Comparison of ENCODE assay signal across 20 mouse cellular contexts in the genomic region with DNA sequence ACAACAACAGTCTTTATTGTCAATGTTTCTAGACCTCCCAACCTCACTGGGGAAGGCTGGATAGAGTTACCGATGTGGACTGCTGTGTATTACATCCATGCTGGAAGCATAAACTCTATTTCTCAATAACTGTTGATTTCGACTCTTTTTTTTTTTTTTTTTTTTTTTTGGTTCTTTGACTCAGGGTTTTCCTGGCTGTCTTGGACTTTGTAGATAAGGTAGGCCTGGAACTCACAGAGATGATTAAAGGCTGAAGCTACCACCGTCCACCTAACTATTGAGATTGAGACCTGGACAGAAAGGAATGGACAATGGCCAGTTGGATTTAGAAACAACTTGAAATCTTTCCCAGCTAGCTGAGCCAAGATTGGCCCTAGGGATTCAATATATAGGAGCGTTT. TPM values are rescaled to one million over a fixed set of nuclear protein-coding genes. Genes with fewer than 3 reads are reported as not detected.
DNase-seq lines count a peak whose midpoint lies in the region; ATAC-seq and TF ChIP-seq lines count a peak whose summit lies in the region.
"Had no signal": no experiment of that assay in that cellular context is flagged by ENCODE, and none has a peak within 500 bp of the region (broad histone marks: within the 10 kb centered on the region; RNA-seq: fewer than 3 reads in every experiment).

No protein-coding gene starts in this region.

- TF ChIP-seq EP300 in MEL (IDR thresholded peaks at IDR 0.05; ENCODE audit: low read depth in 1 of 2, low read length in 2 of 2): peak in 1 of 2 experiments; percentile 25; a peak in 1 of 4 replicates

- ATAC-seq in forebrain, embryonic 11.5 days (replicated peaks; ENCODE audit: low FRiP score): no peak
- no peak for ATAC-seq in lung, embryonic 15.5 days (ENCODE audit: borderline replicate concordance, extremely low read depth, low FRiP score, low TSS enrichment)
- no peak for ATAC-seq in liver, embryonic 15.5 days (ENCODE audit: insufficient read depth)

- 93% methylated on average over 4 of the region's 4 CpGs for WGBS in forebrain, embryonic 10.5 days
- WGBS in forebrain, embryonic 11.5 days: 92% methylated on average over 4 of the region's 4 CpGs
- 87% methylated on average over 4 of the region's 4 CpGs for WGBS in lung, embryonic 15.5 days
- WGBS in liver, embryonic 15.5 days (ENCODE audit: insufficient replicate concordance): 46% methylated on average over 4 of the region's 4 CpGs

- peaks cover 31% of the 10 kb centered on the region for H3K36me3 ChIP-seq in forebrain, embryonic 10.5 days (replicated peaks)
- peaks cover 12% of the 10 kb centered on the region for H3K36me3 ChIP-seq in forebrain, embryonic 11.5 days (ENCODE audit: control insufficient read depth, insufficient read depth, low read length)
- peaks cover 26% of the 10 kb centered on the region for H3K36me3 ChIP-seq in lung, embryonic 15.5 days
- H3K36me3 ChIP-seq in MEL (ENCODE audit: control insufficient read depth in 1 of 2, insufficient read depth in 2 of 2, low read length in 2 of 2): peaks cover 26 to 45% of the 10 kb centered on the region in 2 experiments
- H3K36me3 ChIP-seq in liver, embryonic 15.5 days (replicated peaks): peaks cover 31% of the 10 kb centered on the region

- no peak for TF ChIP-seq POLR2A in MEL (IDR thresholded peaks at IDR 0.05; ENCODE audit: control insufficient read depth in 1 of 2, insufficient read depth in 1 of 2, low read depth in 1 of 2, low read length in 2 of 2, poor library complexity in 1 of 2)

- peak overlapping the region; percentile 99; the same call in 1 of the 2 replicates for H3K4me3 ChIP-seq in forebrain, embryonic 10.5 days
- H3K4me3 ChIP-seq in forebrain, embryonic 11.5 days (ENCODE audit: low read depth, low read length): no peak overlapping the region
- no peak overlapping the region for H3K4me3 ChIP-seq in lung, embryonic 15.5 days
- peak overlapping the region in 1 of 2 experiments; percentile 65; a peak in 3 of 4 replicates for H3K4me3 ChIP-seq in MEL (ENCODE audit: control insufficient read depth in 1 of 2, insufficient read depth in 1 of 2, low read depth in 2 of 2, low read length in 2 of 2)
- H3K4me3 ChIP-seq in liver, embryonic 15.5 days (replicated peaks): peak overlapping the region; percentile 72

- no peaks in the 10 kb centered on the region for H3K27me3 ChIP-seq in forebrain, embryonic 10.5 days (ENCODE audit: poor library complexity, severe bottlenecking)
- no peaks in the 10 kb centered on the region for H3K27me3 ChIP-seq in forebrain, embryonic 11.5 days (ENCODE audit: control insufficient read depth, insufficient read depth, low read length)
- H3K27me3 ChIP-seq in lung, embryonic 15.5 days: no peaks in the 10 kb centered on the region
- no peaks in the 10 kb centered on the region for H3K27me3 ChIP-seq in MEL (ENCODE audit: control insufficient read depth in 1 of 2, insufficient read depth in 2 of 2, low read length in 2 of 2)
- H3K27me3 ChIP-seq in liver, embryonic 15.5 days: no peaks in the 10 kb centered on the region
- H3K27me3 ChIP-seq: embryonic facial prominence, embryonic 15.5 days; limb, embryonic 15.5 days had no signal

- peaks cover 30% of the 10 kb centered on the region for H3K79me2 ChIP-seq in MEL (ENCODE audit: control insufficient read depth, insufficient read depth, low read length, poor library complexity)

- H3K4me2 ChIP-seq in forebrain, embryonic 11.5 days (ENCODE audit: low read depth, low read length, severe bottlenecking): no peak overlapping the region
- H3K4me2 ChIP-seq in lung, embryonic 15.5 days: peak overlapping the region; percentile 48; the same call in 1 of the 2 replicates
- H3K4me2 ChIP-seq in liver, embryonic 15.5 days: peak overlapping the region; percentile 73

- TF ChIP-seq CTCF in MEL (IDR thresholded peaks at IDR 0.05 in 2 of 3, conservative IDR thresholded peaks at IDR 0.05 in 1 of 3; ENCODE audit: control insufficient read depth in 1 of 3, insufficient read depth in 1 of 3, low read depth in 2 of 3, low read length in 3 of 3, poor library complexity in 1 of 3, severe bottlenecking in 1 of 3): no peak

- peaks cover 12% of the 10 kb centered on the region for H3K4me1 ChIP-seq in forebrain, embryonic 10.5 days
- H3K4me1 ChIP-seq in forebrain, embryonic 11.5 days (replicated peaks; ENCODE audit: control insufficient read depth, insufficient read depth, low read length): no peaks in the 10 kb centered on the region; the same call in 1 of the 2 replicates
- peaks cover 17% of the 10 kb centered on the region for H3K4me1 ChIP-seq in lung, embryonic 15.5 days
- H3K4me1 ChIP-seq in MEL (ENCODE audit: control insufficient read depth in 1 of 2, insufficient read depth in 2 of 2, low read length in 2 of 2): peaks cover 9 to 23% of the 10 kb centered on the region in 2 experiments
- H3K4me1 ChIP-seq in liver, embryonic 15.5 days (replicated peaks): peaks cover 72% of the 10 kb centered on the region

- H3K9me3 ChIP-seq in forebrain, embryonic 10.5 days: no peaks in the 10 kb centered on the region; the same call in 1 of the 2 replicates
- no peaks in the 10 kb centered on the region for H3K9me3 ChIP-seq in forebrain, embryonic 11.5 days (ENCODE audit: control insufficient read depth, low read length)
- no peaks in the 10 kb centered on the region for H3K9me3 ChIP-seq in lung, embryonic 15.5 days
- H3K9me3 ChIP-seq in MEL (replicated peaks; ENCODE audit: insufficient read depth, low read length): no peaks in the 10 kb centered on the region
- H3K9me3 ChIP-seq in liver, embryonic 15.5 days (replicated peaks): no peaks in the 10 kb centered on the region
- H3K9me3 ChIP-seq: embryonic facial prominence, embryonic 15.5 days; hindbrain, embryonic 10.5 days; limb, embryonic 15.5 days had no signal

- no peak overlapping the region for H3K9ac ChIP-seq in forebrain, embryonic 11.5 days (ENCODE audit: low read length)
- H3K9ac ChIP-seq in lung, embryonic 15.5 days: no peak overlapping the region
- peak overlapping the region; percentile 23; the same call in 1 of the 2 replicates for H3K9ac ChIP-seq in MEL (ENCODE audit: control insufficient read depth, low read depth, low read length, poor library complexity, severe bottlenecking)
- H3K9ac ChIP-seq in liver, embryonic 15.5 days: peak overlapping the region; percentile 18; the same call in 1 of the 2 replicates
- H3K9ac ChIP-seq: limb, embryonic 15.5 days had no signal

- no peak for DNase-seq in forebrain, embryonic 10.5 days (ENCODE audit: extremely low spot score, low spot score)
- no peak for DNase-seq in forebrain, embryonic 11.5 days (ENCODE audit: low spot score)
- DNase-seq in lung, postnatal 10 days: no peak
- peak; percentile 38 for DNase-seq in MEL (ENCODE audit: low read depth, low spot score)
- DNase-seq in urinary bladder, postnatal 25 days (ENCODE audit: low spot score): no peak
- DNase-seq in embryo, embryonic 10 days (ENCODE audit: low spot score): no peak
- DNase-seq: adrenal gland, postnatal 25 days; cerebellum, postnatal 36 days; gastrocnemius, postnatal 25 days; kidney, adult 18-20 months; kidney, postnatal 4 days; right cerebral cortex, postnatal 25 days; thymus, postnatal 36 days had no signal

- TF ChIP-seq RAD21 in MEL (IDR thresholded peaks at IDR 0.05; ENCODE audit: low read depth, low read length): no peak

- no peak overlapping the region for H3K27ac ChIP-seq in forebrain, embryonic 10.5 days
- no peak overlapping the region for H3K27ac ChIP-seq in forebrain, embryonic 11.5 days (ENCODE audit: low read depth, low read length)
- no peak overlapping the region for H3K27ac ChIP-seq in lung, embryonic 15.5 days
- H3K27ac ChIP-seq in MEL (ENCODE audit: control insufficient read depth, low read depth, low read length): peak overlapping the region; percentile 96
- peak overlapping the region; percentile 97 for H3K27ac ChIP-seq in liver, embryonic 15.5 days (replicated peaks)

TF ChIP-seq in MEL, 35 proteins besides CTCF, POLR2A, EP300 and RAD21:
- TF ChIP-seq ETS1 (IDR thresholded peaks at IDR 0.05; ENCODE audit: low read depth, low read length) (no peak), NELFE (IDR thresholded peaks at IDR 0.05; ENCODE audit: low read depth, low read length) (no peak), ELF1 (IDR thresholded peaks at IDR 0.05; ENCODE audit: low read depth, low read length) (no peak), ZNF384 (IDR thresholded peaks at IDR 0.05; ENCODE audit: low read depth, low read length) (peak; percentile 91)

RNA-seq across cellular contexts. Expression of a gene that starts 1.1 kb away (rescaled TPM):
- 538 and 563 TPM in 2 replicates for polyA plus RNA-seq in forebrain, embryonic 10.5 days (2016; fragmentation: Nextera tagmentation; extraction: Ambion mirVana)
- polyA plus RNA-seq in forebrain, embryonic 11.5 days (2014; fragmentation: Nextera tagmentation; extraction: Ambion mirVana): 436 and 461 TPM in 2 replicates
- 570 and 583 TPM in 2 replicates for polyA plus RNA-seq in lung, embryonic 15.5 days (2015; fragmentation: Nextera tagmentation; extraction: Ambion mirVana)
- 401 and 419 TPM in 2 replicates for total RNA-seq in MEL (2012; rRNA removed)
- 100 to 1,000 TPM; 276 to 460 TPM for polyA plus RNA-seq in MEL (2012; ENCODE audit: insufficient read depth in 1 of 2, insufficient read length in 2 of 2, low read depth in 1 of 2, low replicate concordance in 2 of 2, missing spikeins in 1 of 2)
- polyA plus RNA-seq in liver, embryonic 15.5 days (2015; fragmentation: Nextera tagmentation; extraction: Ambion mirVana): 283 and 287 TPM in 2 replicates

RNA-seq across cellular contexts. Expression of a gene that starts 24.3 kb away (rescaled TPM):
- polyA plus RNA-seq in forebrain, embryonic 10.5 days (2016; fragmentation: Nextera tagmentation; extraction: Ambion mirVana): 0.60 and 0.79 TPM in 2 replicates
- 0.63 and 0.67 TPM in 2 replicates for polyA plus RNA-seq in forebrain, embryonic 11.5 days (2014; fragmentation: Nextera tagmentation; extraction: Ambion mirVana)
- 0.39 and 1.1 TPM in 2 replicates for polyA plus RNA-seq in lung, embryonic 15.5 days (2015; fragmentation: Nextera tagmentation; extraction: Ambion mirVana)
- 0.12 TPM in 1 of 2 replicates, not detected in the other for total RNA-seq in MEL (2012; rRNA removed)
- polyA plus RNA-seq in MEL (2012; ENCODE audit: insufficient read depth in 1 of 2, insufficient read length in 2 of 2, low read depth in 1 of 2, low replicate concordance in 2 of 2, missing spikeins in 1 of 2): under 1 TPM in 1 of 2 experiments, not detected in 1; 0.18 TPM
- polyA plus RNA-seq in liver, embryonic 15.5 days (2015; fragmentation: Nextera tagmentation; extraction: Ambion mirVana): 12.9 and 21.9 TPM in 2 replicates
- total RNA-seq: adrenal gland, postnatal 25 days; gastrocnemius, postnatal 25 days; left cerebral cortex, adult 8-10 months; megakaryocyte progenitor cell, adult 5-6 weeks had no signal

Comparison
In these comparisons a context has a peak if more than half of its experiments do, and no peak if none do; other contexts are left out.
1. H3K4me3 ChIP-seq: peak in forebrain, embryonic 10.5 days (single experiment) and liver, embryonic 15.5 days (single experiment); none in forebrain, embryonic 11.5 days (single experiment) and lung, embryonic 15.5 days (single experiment).
2. H3K27ac ChIP-seq: peak in MEL (single experiment) and liver, embryonic 15.5 days (single experiment); none in forebrain, embryonic 10.5 days (single experiment), forebrain, embryonic 11.5 days (single experiment) and lung, embryonic 15.5 days (single experiment).
3. H3K9ac ChIP-seq: peak in MEL (single experiment) and liver, embryonic 15.5 days (single experiment); none in forebrain, embryonic 11.5 days (single experiment) and lung, embryonic 15.5 days (single experiment).